Mouse (Mus musculus) mature B cell (primary cell): ENCODE data around the gene 4931429L15Rik.

Experiments used
- in situ Hi-C: fragments of 300-500 bp; cut with MboI; formaldehyde crosslinking; loops from 2 replicates; pipeline ENCODE4 v1.14.3; 2019

Gene 4931429L15Rik

GRCm38 (mm10) chr9:46327706-46328571 is 8.2 kb upstream of the 4931429L15Rik start:
- in situ Hi-C loops = no loop called here

GRCm38 (mm10) chr9:46326694-46327405 is 7.1 kb upstream of the 4931429L15Rik start:
- in situ Hi-C loops = no loop called here

GRCm38 (mm10) chr9:46320461-46320860 is 675 bp upstream of the 4931429L15Rik start:
- in situ Hi-C loops = no loop called here

GRCm38 (mm10) chr9:46317957-46318356 is 1.8 kb downstream of the 4931429L15Rik start:
- in situ Hi-C loops = no loop called here

GRCm38 (mm10) chr9:46316909-46317308 is 2.9 kb downstream of the 4931429L15Rik start:
- in situ Hi-C loops = no loop called here

GRCm38 (mm10) chr9:46316388-46316787 is 3.4 kb downstream of the 4931429L15Rik start:
- in situ Hi-C loops = no loop called here

GRCm38 (mm10) chr9:46315807-46316365 is 3.9 kb downstream of the 4931429L15Rik start:
- in situ Hi-C loops = no loop called here

- in situ Hi-C loops = no loop called here
These were observed 4.9 kb downstream of the 4931429L15Rik start for GRCm38 (mm10) chr9:46314921-46315320.

GRCm38 (mm10) chr9:46314507-46314906 is 5.3 kb downstream of the 4931429L15Rik start:
- in situ Hi-C loops = no loop called here

GRCm38 (mm10) chr9:46309121-46309520 is 10.7 kb downstream of the 4931429L15Rik start:
- in situ Hi-C loops = no loop called here

- in situ Hi-C loops = no loop called here
These were observed 17.6 kb downstream of the 4931429L15Rik start for GRCm38 (mm10) chr9:46302142-46302541.

GRCm38 (mm10) chr9:46298381-46298780 is 21.4 kb downstream of the 4931429L15Rik start:
- in situ Hi-C loops = no loop called here

GRCm38 (mm10) chr9:46282631-46283436 is 37.0 kb downstream of the 4931429L15Rik start, which contains the start of gene Bud13:
Gene Bud13 (plus strand): TSS chr9:46283008.
- in situ Hi-C loops = no loop called here

- in situ Hi-C loops = no loop called here
These were observed 45.3 kb downstream of the 4931429L15Rik start for GRCm38 (mm10) chr9:46274494-46274893.

GRCm38 (mm10) chr9:46272677-46273454 is 46.9 kb downstream of the 4931429L15Rik start, which contains the start of gene Zpr1:
Gene Zpr1 (plus strand): TSS chr9:46273064.
- in situ Hi-C loops = no loop called here

GRCm38 (mm10) chr9:46272070-46272469 is 47.7 kb downstream of the 4931429L15Rik start:
- in situ Hi-C loops = no loop called here

- in situ Hi-C loops = no loop called here
These were observed 49.0 kb downstream of the 4931429L15Rik start for GRCm38 (mm10) chr9:46270782-46271181.

- in situ Hi-C loops = no loop called here
These were observed 50.7 kb downstream of the 4931429L15Rik start for GRCm38 (mm10) chr9:46269125-46269524.

- in situ Hi-C loops = no loop called here
These were observed 51.4 kb downstream of the 4931429L15Rik start, which contains the start of gene Apoa5 for GRCm38 (mm10) chr9:46268343-46268873. Gene Apoa5 (plus strand): TSS chr9:46268633.

- in situ Hi-C loops = no loop called here
These were observed 58.7 kb downstream of the 4931429L15Rik start for GRCm38 (mm10) chr9:46261131-46261530.
